Mouse (Mus musculus) c-Kit-positive CD71-negative TER-119-negative erythroid progenitor cells, embryonic 14.5 days (primary cell): ENCODE data around the gene Wbp11.
"Not testable (repeated sequence)": the region's sequence is repeated elsewhere in the genome, so short reads cannot be mapped to it uniquely, and the experiment has no call there.

ENCODE experiments used
- DNase-seq: peaks from one replicate; pipeline ENCODE4 v3.0.0-alpha.2; 2013; ENCODE audit warnings: low read depth

Wbp11 gene

GRCm38 (mm10) chr6:136803739-136804633 lies 24.0 kb downstream of the Wbp11 start, which contains the start of gene Hist4h4:
Gene Hist4h4, minus strand, starts transcription at chr6:136804415.
- DNase-seq, result peak; percentile 99

- DNase-seq, result no peak
Measured at GRCm38 (mm10) chr6:136803093-136803738, 24.8 kb downstream of the Wbp11 start.

- DNase-seq, result no peak
Measured at GRCm38 (mm10) chr6:136801274-136801673, 26.8 kb downstream of the Wbp11 start.

- no peak for DNase-seq
Measured at GRCm38 (mm10) chr6:136800710-136801109, 27.3 kb downstream of the Wbp11 start.

- not testable (repeated sequence) for DNase-seq
Measured at GRCm38 (mm10) chr6:136797874-136798693, 29.9 kb downstream of the Wbp11 start.

GRCm38 (mm10) chr6:136795850-136796249 lies 32.2 kb downstream of the Wbp11 start:
- no peak for DNase-seq

- DNase-seq, result no peak
Measured at GRCm38 (mm10) chr6:136795110-136795509, 32.9 kb downstream of the Wbp11 start.

- DNase-seq, result no peak
Measured at GRCm38 (mm10) chr6:136793831-136794525, 34.1 kb downstream of the Wbp11 start.

- DNase-seq, result no peak
Measured at GRCm38 (mm10) chr6:136792884-136793758, 34.9 kb downstream of the Wbp11 start.

GRCm38 (mm10) chr6:136789391-136789971 lies 38.6 kb downstream of the Wbp11 start:
- no peak for DNase-seq

- DNase-seq, result no peak
Measured at GRCm38 (mm10) chr6:136782761-136783160, 45.3 kb downstream of the Wbp11 start.

GRCm38 (mm10) chr6:136782146-136782545 lies 45.9 kb downstream of the Wbp11 start:
- DNase-seq, result no peak

- DNase-seq, result no peak
Measured at GRCm38 (mm10) chr6:136781377-136781986, 46.6 kb downstream of the Wbp11 start, which contains the start of gene Gucy2c. Gene Gucy2c, minus strand, starts transcription at chr6:136781765.

GRCm38 (mm10) chr6:136776392-136776791 lies 51.6 kb downstream of the Wbp11 start:
- no peak for DNase-seq

GRCm38 (mm10) chr6:136769859-136770258 lies 58.2 kb downstream of the Wbp11 start:
- no peak for DNase-seq

GRCm38 (mm10) chr6:136769143-136769542 lies 58.9 kb downstream of the Wbp11 start:
- no peak for DNase-seq

GRCm38 (mm10) chr6:136763912-136764311 lies 64.1 kb downstream of the Wbp11 start:
- no peak for DNase-seq
